Mouse (Mus musculus): ENCODE measurements around the gene Dclk2. TPM values are rescaled to one million over a fixed set of nuclear protein-coding genes. Genes with fewer than 3 reads are reported as not detected.

The Dclk2 gene
- total RNA-seq, 2 experiments from 2014 or later, result 0.62 to 1.4 TPM

GRCm38 (mm10) chr3:86846036-86846435 is 74.6 kb downstream of the Dclk2 start:
- no peak for ATAC-seq (replicated peaks; ENCODE audit: poor library complexity)

- ATAC-seq (replicated peaks; ENCODE audit: poor library complexity), result no peak
Observed at GRCm38 (mm10) chr3:86845578-86845977, 75.1 kb downstream of the Dclk2 start.

- no peak for ATAC-seq (replicated peaks; ENCODE audit: poor library complexity)
Observed at GRCm38 (mm10) chr3:86844804-86845481, 75.7 kb downstream of the Dclk2 start.

- ATAC-seq (replicated peaks; ENCODE audit: poor library complexity), result no peak
Observed at GRCm38 (mm10) chr3:86842461-86842860, 78.2 kb downstream of the Dclk2 start.

GRCm38 (mm10) chr3:86839606-86840005 is 81.0 kb downstream of the Dclk2 start:
- ATAC-seq (replicated peaks; ENCODE audit: poor library complexity), result no peak

GRCm38 (mm10) chr3:86837386-86837785 is 83.3 kb downstream of the Dclk2 start:
- peak; percentile 46; the same call in 1 of the 2 replicates for ATAC-seq (replicated peaks; ENCODE audit: poor library complexity)

- ATAC-seq (replicated peaks; ENCODE audit: poor library complexity), result no peak
Observed at GRCm38 (mm10) chr3:86835180-86835579, 85.5 kb downstream of the Dclk2 start.

- no peak for ATAC-seq (replicated peaks; ENCODE audit: poor library complexity)
Observed at GRCm38 (mm10) chr3:86834341-86834740, 86.3 kb downstream of the Dclk2 start.

- no peak for ATAC-seq (replicated peaks; ENCODE audit: poor library complexity)
Observed at GRCm38 (mm10) chr3:86832591-86833267, 87.9 kb downstream of the Dclk2 start.

- ATAC-seq (replicated peaks; ENCODE audit: poor library complexity), result no peak
Observed at GRCm38 (mm10) chr3:86832115-86832514, 88.5 kb downstream of the Dclk2 start.

GRCm38 (mm10) chr3:86827506-86827905 is 93.1 kb downstream of the Dclk2 start:
- ATAC-seq (replicated peaks; ENCODE audit: poor library complexity), result no peak

GRCm38 (mm10) chr3:86821383-86821782 is 99.3 kb downstream of the Dclk2 start:
- no peak for ATAC-seq (replicated peaks; ENCODE audit: poor library complexity)

GRCm38 (mm10) chr3:86820344-86820743 is 100.3 kb downstream of the Dclk2 start:
- no peak for ATAC-seq (replicated peaks; ENCODE audit: poor library complexity)

- ATAC-seq (replicated peaks; ENCODE audit: poor library complexity), result no peak
Observed at GRCm38 (mm10) chr3:86819372-86819771, 101.3 kb downstream of the Dclk2 start.

- no peak for ATAC-seq (replicated peaks; ENCODE audit: poor library complexity)
Observed at GRCm38 (mm10) chr3:86818001-86818585, 102.6 kb downstream of the Dclk2 start.

- peak; percentile 99 for ATAC-seq (replicated peaks; ENCODE audit: poor library complexity)
Observed at GRCm38 (mm10) chr3:86812689-86813088, 108.0 kb downstream of the Dclk2 start.

GRCm38 (mm10) chr3:86810908-86811307 is 109.7 kb downstream of the Dclk2 start:
- no peak for ATAC-seq (replicated peaks; ENCODE audit: poor library complexity)

- no peak for ATAC-seq (replicated peaks; ENCODE audit: poor library complexity)
Observed at GRCm38 (mm10) chr3:86809646-86810045, 111.0 kb downstream of the Dclk2 start.

- ATAC-seq (replicated peaks; ENCODE audit: poor library complexity), result no peak
Observed at GRCm38 (mm10) chr3:86809199-86809598, 111.5 kb downstream of the Dclk2 start.

- ATAC-seq (replicated peaks; ENCODE audit: poor library complexity), result peak; percentile 75
Observed at GRCm38 (mm10) chr3:86807750-86808467, 112.7 kb downstream of the Dclk2 start.

- no peak for ATAC-seq (replicated peaks; ENCODE audit: poor library complexity)
Observed at GRCm38 (mm10) chr3:86806834-86807233, 113.8 kb downstream of the Dclk2 start.
